Mouse (Mus musculus) midbrain, postnatal 0 days (tissue): ENCODE data around the gene Zc3hav1l. TPM values are rescaled to one million over a fixed set of nuclear protein-coding genes. Genes with fewer than 3 reads are reported as not detected.

Experiments
- ATAC-seq: fragments of 200-750 bp; cut with Nextera tagmentation; 2 replicates; pipeline ENCODE4 v1.8.0; 2017; ENCODE audit warnings: moderate number of reproducible peaks, mild to moderate bottlenecking, moderate TSS enrichment, moderate library complexity; ENCODE audit not compliant: low FRiP score
- DNase-seq: peaks from one replicate; pipeline ENCODE4 v3.0.0-alpha.2; 2015; ENCODE audit warnings: low spot score
- H3K27ac ChIP-seq: fragments of 300-500 bp; sonication (generic); 2 replicates; pipeline ENCODE4 v1.5.1; 2014; ENCODE audit warnings: low read depth, mild to moderate bottlenecking, low read length, mixed read lengths
- H3K27me3 ChIP-seq: fragments of 300-500 bp; sonication (generic); 2 replicates; pipeline ENCODE4 v1.6.1; 2014; ENCODE audit warnings: low read length, control low read depth, mixed read lengths; ENCODE audit not compliant: insufficient read depth
- H3K36me3 ChIP-seq: fragments of 300-500 bp; sonication (generic); 2 replicates; pipeline ENCODE4 v1.6.1; 2014; ENCODE audit warnings: low read length, control low read depth, mixed read lengths; ENCODE audit not compliant: insufficient read depth
- H3K4me1 ChIP-seq: fragments of 300-500 bp; sonication (generic); 2 replicates; pipeline ENCODE4 v1.6.1; 2014; ENCODE audit warnings: mild to moderate bottlenecking, control low read depth, antibody characterized with exemption, low read length, mixed read lengths; ENCODE audit not compliant: insufficient read depth
- H3K4me2 ChIP-seq: fragments of 300-500 bp; sonication (generic); 2 replicates; pipeline ENCODE4 v1.6.1; 2014; ENCODE audit warnings: low read depth, mild to moderate bottlenecking, low read length, mixed read lengths; ENCODE audit not compliant: poor library complexity, severe bottlenecking
- H3K4me3 ChIP-seq: fragments of 300-500 bp; sonication (generic); 2 replicates; pipeline ENCODE4 v1.5.1; 2014; ENCODE audit warnings: low read depth, mild to moderate bottlenecking, low read length, moderate library complexity
- H3K9ac ChIP-seq: fragments of 300-500 bp; sonication (generic); replicated peaks from 2 replicates; pipeline ENCODE4 v1.6.1; 2014; ENCODE audit warnings: mild to moderate bottlenecking, low read length, moderate library complexity, mixed read lengths; ENCODE audit not compliant: poor library complexity, severe bottlenecking
- H3K9me3 ChIP-seq: fragments of 300-500 bp; sonication (generic); 2 replicates; pipeline ENCODE4 v1.6.1; 2016; ENCODE audit warnings: low read length, control low read depth
- CTCF ChIP-seq: IDR thresholded peaks from 2 replicates; pipeline ENCODE4 v1.5.1; 2016; ENCODE audit warnings: antibody characterized with exemption, mild to moderate bottlenecking
- WGBS: fragments of 180-500 bp; shearing (Covaris S2); extraction: QIAGEN DNeasy Blood & Tissue Kit; methylation state at CpG from one replicate; pipeline ENCODE4 v1.1.7; 2014; 5-methylcytosine and 5-hydroxymethylcytosine counted together
- polyA plus RNA-seq: library from polyadenylated mRNA; unstranded; fragments of >200 nt; fragmentation: Nextera tagmentation; extraction: Ambion mirVana; gene quantifications from 2 replicates; pipeline ENCODE4 v1.2.1, GENCODE M21; 2015
- total RNA-seq: library from RNA; depleted of rRNA; stranded (reverse); fragments of >200 nt; gene quantifications from 2 replicates; pipeline ENCODE4 v1.2.3, GENCODE M21; 2014

Gene Zc3hav1l
- total and polyA plus RNA-seq, 2 experiments from 2014 or later: 3.7 to 8.1 TPM

- Histone ChIP-seq H3K9ac (no peak overlapping the region), H3K9me3 (no peaks in the 10 kb centered on the region), H3K27me3 (no peaks in the 10 kb centered on the region; the same call in 1 of the 2 replicates), H3K36me3 (no peaks in the 10 kb centered on the region), H3K4me2 (no peak overlapping the region), H3K4me1 (no peaks in the 10 kb centered on the region), H3K27ac (no peak overlapping the region), H3K4me3 (no peak overlapping the region)
- TF ChIP-seq CTCF: no peak
- DNase-seq: no peak
- 94% methylated on average over 9 of the region's 9 CpGs for WGBS
- no peak for ATAC-seq
These were observed 21.6 kb upstream of the Zc3hav1l start for GRCm38 (mm10) chr6:38320621-38321020.

- no peaks in the 10 kb centered on the region for H3K27me3 ChIP-seq
- H3K4me1 ChIP-seq: no peaks in the 10 kb centered on the region
- DNase-seq (no peak), ATAC-seq (no peak)
- H3K27ac ChIP-seq: no peak overlapping the region
- H3K9me3 ChIP-seq: no peaks in the 10 kb centered on the region
- H3K4me3 ChIP-seq: no peak overlapping the region
- no peak overlapping the region for H3K4me2 ChIP-seq
- no peak for TF ChIP-seq CTCF
- H3K9ac ChIP-seq: no peak overlapping the region
- no peaks in the 10 kb centered on the region for H3K36me3 ChIP-seq
- 92% methylated on average over 4 of the region's 4 CpGs for WGBS
These were observed 17.0 kb upstream of the Zc3hav1l start for GRCm38 (mm10) chr6:38316050-38316449.

- ATAC-seq: no peak
These were observed 10.7 kb upstream of the Zc3hav1l start for GRCm38 (mm10) chr6:38309741-38310140.

GRCm38 (mm10) chr6:38304981-38305380 is 5.9 kb upstream of the Zc3hav1l start:
- 72% methylated on average over 3 of the region's 3 CpGs for WGBS
- no peak for DNase-seq
- H3K4me2 ChIP-seq: no peak overlapping the region
- H3K9ac ChIP-seq: no peak overlapping the region
- no peak; the same call in 1 of the 2 replicates for TF ChIP-seq CTCF
- no peaks in the 10 kb centered on the region for H3K36me3 ChIP-seq
- no peaks in the 10 kb centered on the region for H3K27me3 ChIP-seq
- no peak overlapping the region for H3K27ac ChIP-seq
- H3K4me3 ChIP-seq: no peak overlapping the region
- no peaks in the 10 kb centered on the region for H3K4me1 ChIP-seq
- H3K9me3 ChIP-seq: no peaks in the 10 kb centered on the region
- no peak for ATAC-seq

More at GRCm38 (mm10) chr6:38309741-38310140, 10.7 kb upstream of the Zc3hav1l start:
- TF ChIP-seq CTCF: no peak
- Histone ChIP-seq H3K4me1 (no peaks in the 10 kb centered on the region), H3K4me2 (no peak overlapping the region), H3K4me3 (no peak overlapping the region), H3K27ac (no peak overlapping the region), H3K36me3 (no peaks in the 10 kb centered on the region), H3K9me3 (no peaks in the 10 kb centered on the region), H3K27me3 (no peaks in the 10 kb centered on the region), H3K9ac (no peak overlapping the region)
- no peak for DNase-seq

GRCm38 (mm10) chr6:38298246-38298635 is 818 bp downstream of the Zc3hav1l start:
- H3K4me3 ChIP-seq: peak overlapping the region; percentile 66
- H3K4me2 ChIP-seq: peak overlapping the region; percentile 82
- WGBS: under 1% methylated on average over 10 of the region's 10 CpGs
- peak overlapping the region; percentile 80 for H3K9ac ChIP-seq
- TF ChIP-seq CTCF: no peak
- peaks cover 9% of the 10 kb centered on the region; the same call in 1 of the 2 replicates for H3K36me3 ChIP-seq
- peak overlapping the region; percentile 81 for H3K27ac ChIP-seq
- H3K4me1 ChIP-seq: no peaks in the 10 kb centered on the region
- no peaks in the 10 kb centered on the region for H3K27me3 ChIP-seq
- H3K9me3 ChIP-seq: no peaks in the 10 kb centered on the region
- DNase-seq (peak; percentile 50), ATAC-seq (0 out of 2 replicates have a peak, but pooled peaks have one; percentile 4)

- H3K4me2 ChIP-seq: peak overlapping the region; percentile 82
- TF ChIP-seq CTCF: no peak
- no peaks in the 10 kb centered on the region for H3K9me3 ChIP-seq
- DNase-seq: no peak
- H3K27me3 ChIP-seq: no peaks in the 10 kb centered on the region
- 38% methylated on average over 12 of the region's 12 CpGs for WGBS
- no peak for ATAC-seq
- no peak overlapping the region for H3K9ac ChIP-seq
- peaks cover 12% of the 10 kb centered on the region; the same call in 1 of the 2 replicates for H3K36me3 ChIP-seq
- no peaks in the 10 kb centered on the region for H3K4me1 ChIP-seq
- H3K4me3 ChIP-seq: peak overlapping the region; percentile 66
- H3K27ac ChIP-seq: peak overlapping the region; percentile 81
These were observed 1.3 kb downstream of the Zc3hav1l start for GRCm38 (mm10) chr6:38297580-38298245.
